Mouse (Mus musculus): ENCODE measurements around the gene Rnf34. TPM values are rescaled to one million over a fixed set of nuclear protein-coding genes. Genes with fewer than 3 reads are reported as not detected.

Gene Rnf34
- total and polyA plus RNA-seq, 2 experiments from 2014 or later, result 36.1 to 41.5 TPM

- Histone ChIP-seq H3K4me1 (ENCODE audit: insufficient read depth, low read length) (no peaks in the 10 kb centered on the region), H3K36me3 (ENCODE audit: insufficient read depth, low read length) (0 out of 2 replicates have a peak, but pooled peaks cover 4% of the 10 kb centered on the region), H3K27me3 (ENCODE audit: insufficient read depth, low read length) (no peaks in the 10 kb centered on the region), H3K9me3 (ENCODE audit: low read length) (no peaks in the 10 kb centered on the region), H3K4me2 (ENCODE audit: low read depth, low read length, poor library complexity, severe bottlenecking) (no peak overlapping the region), H3K27ac (ENCODE audit: low read depth, low read length) (no peak overlapping the region), H3K4me3 (ENCODE audit: low read depth, low read length) (no peak overlapping the region), H3K9ac (replicated peaks; ENCODE audit: low read length, poor library complexity, severe bottlenecking) (no peak overlapping the region)
- DNase-seq (ENCODE audit: low spot score), result no peak
- no peak for TF ChIP-seq CTCF (IDR thresholded peaks at IDR 0.05)
- WGBS, result 81% methylated on average over 2 of the region's 2 CpGs
- ATAC-seq (ENCODE audit: low FRiP score), result no peak
Observed at GRCm38 (mm10) chr5:122890396-122890795, 40.5 kb downstream of the Rnf34 start.

GRCm38 (mm10) chr5:122893270-122893669 lies 43.4 kb downstream of the Rnf34 start:
- peaks cover 2% of the 10 kb centered on the region; the same call in 1 of the 2 replicates for H3K4me1 ChIP-seq (ENCODE audit: insufficient read depth, low read length)
- no peak overlapping the region for H3K9ac ChIP-seq (replicated peaks; ENCODE audit: low read length, poor library complexity, severe bottlenecking)
- TF ChIP-seq CTCF (IDR thresholded peaks at IDR 0.05), result no peak
- H3K4me2 ChIP-seq (ENCODE audit: low read depth, low read length, poor library complexity, severe bottlenecking), result no peak overlapping the region
- no peaks in the 10 kb centered on the region for H3K9me3 ChIP-seq (ENCODE audit: low read length)
- 94% methylated on average over 6 of the region's 6 CpGs for WGBS
- ATAC-seq (ENCODE audit: low FRiP score) (no peak), DNase-seq (ENCODE audit: low spot score) (no peak)
- H3K27me3 ChIP-seq (ENCODE audit: insufficient read depth, low read length), result no peaks in the 10 kb centered on the region
- 0 out of 2 replicates have a peak, but pooled peaks cover 2% of the 10 kb centered on the region for H3K36me3 ChIP-seq (ENCODE audit: insufficient read depth, low read length)
- no peak overlapping the region for H3K27ac ChIP-seq (ENCODE audit: low read depth, low read length)
- no peak overlapping the region for H3K4me3 ChIP-seq (ENCODE audit: low read depth, low read length)

- Histone ChIP-seq H3K36me3 (ENCODE audit: insufficient read depth, low read length) (no peaks in the 10 kb centered on the region), H3K4me3 (ENCODE audit: low read depth, low read length) (no peak overlapping the region), H3K9me3 (ENCODE audit: low read length) (no peaks in the 10 kb centered on the region), H3K27ac (ENCODE audit: low read depth, low read length) (no peak overlapping the region), H3K4me1 (ENCODE audit: insufficient read depth, low read length) (peaks cover 7% of the 10 kb centered on the region; the same call in 1 of the 2 replicates), H3K27me3 (ENCODE audit: insufficient read depth, low read length) (no peaks in the 10 kb centered on the region), H3K4me2 (ENCODE audit: low read depth, low read length, poor library complexity, severe bottlenecking) (no peak overlapping the region), H3K9ac (replicated peaks; ENCODE audit: low read length, poor library complexity, severe bottlenecking) (no peak overlapping the region)
- DNase-seq (ENCODE audit: low spot score) (peak; percentile 57), ATAC-seq (ENCODE audit: low FRiP score) (no peak)
- WGBS, result 88% methylated on average over 5 of the region's 5 CpGs
- peak; percentile 80 for TF ChIP-seq CTCF (IDR thresholded peaks at IDR 0.05)
Observed at GRCm38 (mm10) chr5:122894007-122894637, 44.3 kb downstream of the Rnf34 start.

- Histone ChIP-seq H3K4me2 (ENCODE audit: low read depth, low read length, poor library complexity, severe bottlenecking) (no peak overlapping the region), H3K4me3 (ENCODE audit: low read depth, low read length) (no peak overlapping the region), H3K9ac (replicated peaks; ENCODE audit: low read length, poor library complexity, severe bottlenecking) (no peak overlapping the region), H3K27ac (ENCODE audit: low read depth, low read length) (no peak overlapping the region), H3K4me1 (ENCODE audit: insufficient read depth, low read length) (peaks cover 7% of the 10 kb centered on the region; the same call in 1 of the 2 replicates), H3K27me3 (ENCODE audit: insufficient read depth, low read length) (no peaks in the 10 kb centered on the region), H3K9me3 (ENCODE audit: low read length) (no peaks in the 10 kb centered on the region), H3K36me3 (ENCODE audit: insufficient read depth, low read length) (no peaks in the 10 kb centered on the region)
- 52% methylated on average over 4 of the region's 4 CpGs for WGBS
- DNase-seq (ENCODE audit: low spot score) (no peak), ATAC-seq (ENCODE audit: low FRiP score) (no peak)
- no peak for TF ChIP-seq CTCF (IDR thresholded peaks at IDR 0.05)
Observed at GRCm38 (mm10) chr5:122894821-122895220, 45.0 kb downstream of the Rnf34 start.

GRCm38 (mm10) chr5:122898153-122898552 lies 48.3 kb downstream of the Rnf34 start:
- H3K4me2 ChIP-seq (ENCODE audit: low read depth, low read length, poor library complexity, severe bottlenecking), result peak overlapping the region; percentile 71
- peak overlapping the region; percentile 87; the same call in 1 of the 2 replicates for H3K4me3 ChIP-seq (ENCODE audit: low read depth, low read length)
- peaks cover 7% of the 10 kb centered on the region; the same call in 1 of the 2 replicates for H3K4me1 ChIP-seq (ENCODE audit: insufficient read depth, low read length)
- no peaks in the 10 kb centered on the region for H3K27me3 ChIP-seq (ENCODE audit: insufficient read depth, low read length)
- H3K9me3 ChIP-seq (ENCODE audit: low read length), result no peaks in the 10 kb centered on the region
- no peak for TF ChIP-seq CTCF (IDR thresholded peaks at IDR 0.05)
- DNase-seq (ENCODE audit: low spot score) (no peak), ATAC-seq (ENCODE audit: low FRiP score) (no peak)
- no peak overlapping the region for H3K27ac ChIP-seq (ENCODE audit: low read depth, low read length)
- 85% methylated on average over 6 of the region's 6 CpGs for WGBS
- H3K36me3 ChIP-seq (ENCODE audit: insufficient read depth, low read length), result no peaks in the 10 kb centered on the region
- H3K9ac ChIP-seq (replicated peaks; ENCODE audit: low read length, poor library complexity, severe bottlenecking), result no peak overlapping the region

GRCm38 (mm10) chr5:122898963-122899776 lies 49.3 kb downstream of the Rnf34 start:
- no peaks in the 10 kb centered on the region for H3K36me3 ChIP-seq (ENCODE audit: insufficient read depth, low read length)
- TF ChIP-seq CTCF (IDR thresholded peaks at IDR 0.05), result no peak
- peak overlapping the region; percentile 71 for H3K4me2 ChIP-seq (ENCODE audit: low read depth, low read length, poor library complexity, severe bottlenecking)
- peak overlapping the region; percentile 88 for H3K9ac ChIP-seq (replicated peaks; ENCODE audit: low read length, poor library complexity, severe bottlenecking)
- H3K27me3 ChIP-seq (ENCODE audit: insufficient read depth, low read length), result no peaks in the 10 kb centered on the region
- H3K4me3 ChIP-seq (ENCODE audit: low read depth, low read length), result peak overlapping the region; percentile 87
- peaks cover 7% of the 10 kb centered on the region; the same call in 1 of the 2 replicates for H3K4me1 ChIP-seq (ENCODE audit: insufficient read depth, low read length)
- 2% methylated on average over 43 of the region's 45 CpGs for WGBS
- H3K9me3 ChIP-seq (ENCODE audit: low read length), result no peaks in the 10 kb centered on the region
- H3K27ac ChIP-seq (ENCODE audit: low read depth, low read length), result peak overlapping the region; percentile 96
- ATAC-seq (ENCODE audit: low FRiP score), result no peak
- peak; percentile 9 for DNase-seq (ENCODE audit: low spot score)

Measured in midbrain, postnatal 0 days (tissue).